Mouse (Mus musculus) mouse embryonic stem cell (cell line): Measurements from ENCODE around the gene Zfp618.

ENCODE experiments used
- in situ Hi-C, 2 experiments: fragments of 300-500 bp; cut with MboI; formaldehyde crosslinking; loops; 1 replicate in 1 of 2; 3 replicates in 1 of 2; pipeline ENCODE4 v1.14.3; 2019 to 2020; ENCODE audit warnings: low sequenced_read_pairs in 2 of 2, low pct_unique_long_range_greater_than_20kb in 1 of 2, mixed read lengths in 1 of 2; ENCODE audit not compliant: unreplicated experiment in 1 of 2

Gene Zfp618

GRCm38 (mm10) chr4:62993190-62993589 lies 27.8 kb downstream of the Zfp618 start:
- in situ Hi-C loops, result no loop called here

GRCm38 (mm10) chr4:62997606-62998005 lies 32.2 kb downstream of the Zfp618 start:
- in situ Hi-C loops, result no loop called here

GRCm38 (mm10) chr4:62998431-62998835 lies 33.1 kb downstream of the Zfp618 start:
- in situ Hi-C loops, result no loop called here

GRCm38 (mm10) chr4:62998908-62999307 lies 33.5 kb downstream of the Zfp618 start:
- in situ Hi-C loops, result no loop called here

GRCm38 (mm10) chr4:62999321-62999720 lies 33.9 kb downstream of the Zfp618 start:
- in situ Hi-C loops, result no loop called here

GRCm38 (mm10) chr4:62999916-63000315 lies 34.5 kb downstream of the Zfp618 start:
- in situ Hi-C loops, result no loop called here

GRCm38 (mm10) chr4:63000316-63001055 lies 35.1 kb downstream of the Zfp618 start:
- in situ Hi-C loops, result no loop called here

GRCm38 (mm10) chr4:63002386-63002785 lies 37.0 kb downstream of the Zfp618 start:
- in situ Hi-C loops, result no loop called here

- in situ Hi-C loops, result no loop called here
These were observed 39.1 kb downstream of the Zfp618 start for GRCm38 (mm10) chr4:63004519-63004918.

GRCm38 (mm10) chr4:63005446-63006185 lies 40.2 kb downstream of the Zfp618 start:
- in situ Hi-C loops, result no loop called here

GRCm38 (mm10) chr4:63006198-63007155 lies 41.1 kb downstream of the Zfp618 start:
- in situ Hi-C loops, result no loop called here

- in situ Hi-C loops, result no loop called here
These were observed 42.8 kb downstream of the Zfp618 start for GRCm38 (mm10) chr4:63008206-63008605.

- in situ Hi-C loops, result no loop called here
These were observed 43.4 kb downstream of the Zfp618 start for GRCm38 (mm10) chr4:63008822-63009221.

GRCm38 (mm10) chr4:63009821-63010220 lies 44.4 kb downstream of the Zfp618 start:
- in situ Hi-C loops, result no loop called here

- in situ Hi-C loops, result no loop called here
These were observed 44.9 kb downstream of the Zfp618 start for GRCm38 (mm10) chr4:63010226-63010625.

GRCm38 (mm10) chr4:63018616-63019015 lies 53.2 kb downstream of the Zfp618 start:
- in situ Hi-C loops, result no loop called here

GRCm38 (mm10) chr4:63019428-63019858 lies 54.1 kb downstream of the Zfp618 start:
- in situ Hi-C loops, result no loop called here

- in situ Hi-C loops, result no loop called here
These were observed 55.8 kb downstream of the Zfp618 start for GRCm38 (mm10) chr4:63021034-63021700.
